Mouse (Mus musculus) T-helper 17 cell (primary cell): ENCODE results near the gene Gm20814.
"Not testable (repeated sequence)": the region's sequence is repeated elsewhere in the genome, so short reads cannot be mapped to it uniquely, and the experiment has no call there.

Source experiments
- in situ Hi-C, 2 experiments: fragments of 300-600 bp; cut with MboI, MseI; formaldehyde crosslinking; loops; 1 replicate in 1 of 2; 2 replicates in 1 of 2; pipeline ENCODE4 v1.15.1; 2025; ENCODE audit warnings: high pct_unique_total_duplicates in 2 of 2

The Gm20814 gene

GRCm38 (mm10) chrY:75195556-75195955 is at the start of gene Gm20814:
TSS of gene Gm20814 (plus strand) at chrY:75195856.
- in situ Hi-C loops = not testable (repeated sequence)
